18 mouse cellular contexts compared by ENCODE assay signal in genomic region chr5:138587396-138587795, GRCm38 (mm10). TPM values are rescaled to one million over a fixed set of nuclear protein-coding genes. Genes with fewer than 3 reads are reported as not detected.
"Had no signal": no experiment of that assay in that cellular context is flagged by ENCODE, and none has a peak within 500 bp of the region (broad histone marks: within the 10 kb centered on the region; RNA-seq: fewer than 3 reads in every experiment).

No protein-coding gene starts in this region.

- H3K9ac ChIP-seq: limb, embryonic 13.5 days; liver, embryonic 12.5 days; lung, embryonic 15.5 days; midbrain, embryonic 12.5 days; neural tube, embryonic 13.5 days had no signal

- ATAC-seq: intestine, embryonic 16.5 days; liver, embryonic 12.5 days; midbrain, embryonic 16.5 days had no signal

- H3K27ac ChIP-seq: layer of hippocampus, adult 2 months; limb, embryonic 13.5 days; liver, embryonic 12.5 days; lung, embryonic 15.5 days; midbrain, embryonic 12.5 days; neural tube, embryonic 13.5 days had no signal

- H3K4me2 ChIP-seq: limb, embryonic 13.5 days; liver, embryonic 12.5 days; lung, embryonic 15.5 days; midbrain, embryonic 12.5 days; neural tube, embryonic 13.5 days had no signal

- DNase-seq: left cerebral cortex, postnatal 4 days; retina, postnatal 1 day; right cerebral cortex, postnatal 4 days; spleen, adult 18-20 months; thymus, adult 18-20 months; thymus, postnatal 14 days had no signal

- H3K27me3 ChIP-seq: limb, embryonic 13.5 days; liver, embryonic 12.5 days; lung, embryonic 15.5 days; midbrain, embryonic 12.5 days; neural tube, embryonic 13.5 days had no signal

- H3K36me3 ChIP-seq: limb, embryonic 13.5 days; liver, embryonic 12.5 days; lung, embryonic 15.5 days; midbrain, embryonic 12.5 days; neural tube, embryonic 13.5 days had no signal

- H3K4me1 ChIP-seq: limb, embryonic 13.5 days; liver, embryonic 12.5 days; lung, embryonic 15.5 days; midbrain, embryonic 12.5 days; neural tube, embryonic 13.5 days had no signal

- H3K4me3 ChIP-seq: layer of hippocampus, adult 2 months; limb, embryonic 13.5 days; liver, embryonic 12.5 days; lung, embryonic 15.5 days; midbrain, embryonic 12.5 days; neural tube, embryonic 13.5 days had no signal

RNA-seq across cellular contexts. Expression of gene 1700123K08Rik, which starts 22.9 kb away (rescaled TPM):
- total RNA-seq: layer of hippocampus, adult 2 months; layer of hippocampus, postnatal 10 days; left cerebral cortex, postnatal 4 days; megakaryocyte-erythroid progenitor cell, adult 5-6 weeks had no signal
- polyA plus RNA-seq: intestine, embryonic 16.5 days; limb, embryonic 13.5 days; liver, embryonic 12.5 days; liver, embryonic 16.5 days; lung, embryonic 15.5 days; midbrain, embryonic 12.5 days; midbrain, embryonic 16.5 days; neural tube, embryonic 13.5 days; stomach, embryonic 14.5 days had no signal
